Mouse (Mus musculus) large intestine, adult 2 months (tissue): ENCODE results near the gene Nebl. TPM values are rescaled to one million over a fixed set of nuclear protein-coding genes. Genes with fewer than 3 reads are reported as not detected.

Source experiments
- DNase-seq: peaks from one replicate; pipeline ENCODE4 v3.0.0-alpha.2; 2012; ENCODE audit warnings: low read depth, low spot score
- WGBS: fragments of 180-500 bp; shearing (Covaris S2); methylation state at CpG from one replicate; pipeline ENCODE4 v1.1.7; 2018; 5-methylcytosine and 5-hydroxymethylcytosine counted together
- polyA plus RNA-seq: library from polyadenylated mRNA; depleted of rRNA; stranded (reverse); fragments of >200 nt; gene quantifications from 2 replicates; pipeline ENCODE4 v1.2.3, GENCODE M21; 2012; rRNA removed

The Nebl gene
- 2.3 TPM in 2 replicates for polyA plus RNA-seq

GRCm38 (mm10) chr2:17730957-17731830 is at the start of gene Nebl:
Nebl (minus strand) TSS chr2:17731464.
- WGBS = 4% methylated on average over 59 of the region's 59 CpGs
- DNase-seq = no peak

DNA sequence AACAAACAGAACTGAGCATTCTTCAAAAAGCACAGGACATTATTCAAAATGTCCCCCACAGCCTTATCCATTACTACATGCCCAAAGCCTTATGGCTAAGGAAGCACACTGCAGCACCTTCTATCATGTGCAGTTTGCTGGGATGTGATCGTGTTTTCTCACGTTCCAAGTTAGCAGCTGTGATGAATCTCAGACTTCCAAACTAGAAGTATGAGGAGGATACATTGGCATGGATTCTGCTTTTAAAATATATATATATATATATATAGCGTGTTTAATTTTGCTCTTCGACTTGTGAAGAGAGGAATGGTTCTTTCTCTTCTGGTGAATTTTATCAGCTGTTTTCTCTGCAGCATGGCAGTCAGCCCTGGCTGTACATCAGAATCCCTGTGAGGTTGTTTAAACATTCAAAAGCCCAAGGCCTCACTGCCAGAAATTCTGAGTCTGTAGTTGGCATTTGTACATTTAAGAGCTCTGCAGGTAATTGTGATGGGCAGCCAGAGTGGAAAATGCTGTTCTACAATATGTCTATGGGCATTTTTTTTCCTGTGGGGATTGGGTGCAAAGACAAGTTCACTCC is 39.1 kb upstream of the Nebl start:
- no peak for DNase-seq
- 74% methylated on average over 4 of the region's 4 CpGs for WGBS

DNA sequence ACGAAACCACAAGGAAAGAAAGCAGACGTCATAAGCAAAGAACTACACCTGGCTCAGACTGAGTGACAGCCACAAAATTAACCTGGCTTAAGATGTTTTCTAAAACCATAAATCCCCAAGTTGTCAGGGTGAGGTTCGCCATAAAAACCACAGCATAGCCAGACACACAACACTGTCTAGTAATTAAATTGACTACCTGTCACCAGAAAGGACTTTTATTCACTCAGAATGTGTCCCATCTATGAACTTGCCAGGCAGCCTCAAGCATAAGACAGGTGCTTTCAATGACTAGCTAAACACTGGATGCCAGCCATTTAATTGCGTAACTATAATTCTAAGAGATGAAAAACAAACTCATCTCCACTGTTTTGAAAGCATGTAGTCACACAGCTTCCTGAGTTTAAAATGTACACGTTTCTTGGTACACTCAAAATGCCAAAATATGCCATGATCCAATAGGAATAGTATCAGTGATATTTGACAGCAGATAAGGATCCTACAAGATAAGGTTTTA is 38.0 kb upstream of the Nebl start:
- 26% methylated on average over 5 of the region's 5 CpGs for WGBS
- no peak for DNase-seq

- WGBS = 71% methylated on average over 4 of the region's 4 CpGs
- no peak for DNase-seq
Observed at GRCm38 (mm10) chr2:17756271-17756670, 25.0 kb upstream of the Nebl start.

- DNase-seq = no peak
- WGBS = 27% methylated on average over 11 of the region's 11 CpGs
Observed at GRCm38 (mm10) chr2:17742051-17742763, 10.9 kb upstream of the Nebl start.

- no peak for DNase-seq
- 18% methylated on average over 16 of the region's 16 CpGs for WGBS
Observed at GRCm38 (mm10) chr2:17741555-17741954, 10.3 kb upstream of the Nebl start.

DNA sequence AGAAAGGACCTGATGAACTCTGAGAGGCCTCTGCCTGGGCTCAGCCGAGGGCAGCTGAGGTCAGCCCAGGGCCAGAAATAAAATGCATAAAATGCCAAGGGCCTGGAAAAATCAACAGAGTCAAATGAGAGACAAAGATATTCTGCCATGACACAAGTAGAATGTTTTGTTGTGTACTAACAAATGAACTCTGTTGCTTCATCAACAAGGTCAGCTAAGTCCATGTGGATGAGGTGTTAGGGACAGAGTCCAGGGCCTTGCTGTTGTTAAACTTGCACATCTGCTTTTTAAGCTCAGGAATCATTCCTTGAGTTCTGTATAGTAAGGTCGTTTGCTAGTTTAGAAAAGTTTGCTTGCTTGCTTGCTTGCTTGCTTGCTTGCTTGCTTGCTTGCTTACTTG is 9.2 kb upstream of the Nebl start:
- DNase-seq = no peak
- 73% methylated on average over 2 of the region's 2 CpGs for WGBS

GRCm38 (mm10) chr2:17732210-17732609 is 946 bp upstream of the Nebl start:
- no peak for DNase-seq
- 64% methylated on average over 7 of the region's 7 CpGs for WGBS

DNA sequence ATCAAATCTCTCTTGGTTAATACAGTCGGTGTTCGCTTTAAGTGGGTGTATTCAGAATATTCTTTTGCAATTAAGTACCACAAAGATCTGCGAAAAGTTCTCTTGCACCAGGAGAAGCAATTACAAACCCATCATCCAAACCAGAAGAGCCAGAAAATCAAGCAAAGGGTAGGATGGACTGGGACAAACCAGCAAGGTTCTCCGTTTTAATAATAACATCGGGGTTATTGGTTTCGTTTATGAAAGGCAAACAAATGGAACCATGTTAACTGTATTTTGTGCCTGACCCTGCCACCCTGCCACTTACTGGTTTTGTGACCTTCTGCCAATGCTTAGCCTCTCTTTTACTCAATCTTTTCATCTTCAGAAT is 552 bp upstream of the Nebl start:
- no peak for DNase-seq
- 45% methylated on average over 6 of the region's 6 CpGs for WGBS

DNA sequence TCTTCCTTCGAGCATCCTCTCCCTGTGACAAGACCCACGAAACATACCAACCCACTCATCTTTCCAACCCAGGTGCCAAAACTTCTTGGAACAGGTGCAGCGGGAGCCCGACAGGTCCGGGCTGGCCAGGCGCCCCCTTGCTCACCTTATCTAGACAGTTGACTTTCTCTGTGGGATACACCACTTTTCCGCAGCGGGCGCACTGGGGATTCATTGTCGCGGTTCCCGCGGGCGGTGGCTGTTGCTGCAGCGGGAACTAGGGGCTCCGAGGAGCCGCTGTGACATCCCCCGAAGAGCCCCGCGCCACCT is 662 bp downstream of the Nebl start:
- under 1% methylated on average over 20 of the region's 20 CpGs for WGBS
- no peak for DNase-seq

- 14% methylated on average over 25 of the region's 25 CpGs for WGBS
- DNase-seq = no peak
Observed at GRCm38 (mm10) chr2:17729770-17730647, 1.3 kb downstream of the Nebl start.

DNA sequence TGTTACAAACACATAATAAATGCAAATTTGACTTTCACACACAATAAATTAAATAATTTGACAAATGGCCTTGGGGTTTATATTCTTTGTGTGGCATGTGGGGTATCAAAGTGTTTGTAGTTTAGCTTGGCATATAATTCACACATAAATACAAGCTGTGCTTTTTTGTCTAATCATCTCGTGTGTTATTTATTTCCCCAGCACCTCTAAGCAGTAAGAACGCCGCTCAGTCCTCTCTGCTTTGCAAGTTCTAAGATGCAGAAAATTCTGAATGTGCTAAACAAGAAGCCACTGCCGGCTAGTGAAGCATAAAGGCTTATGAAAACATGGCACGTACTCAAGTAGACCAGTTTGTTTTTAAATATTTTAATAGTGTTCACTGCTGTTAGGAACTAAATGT is 6.9 kb downstream of the Nebl start:
- DNase-seq = no peak
- WGBS = 77% methylated on average over 5 of the region's 5 CpGs

DNA sequence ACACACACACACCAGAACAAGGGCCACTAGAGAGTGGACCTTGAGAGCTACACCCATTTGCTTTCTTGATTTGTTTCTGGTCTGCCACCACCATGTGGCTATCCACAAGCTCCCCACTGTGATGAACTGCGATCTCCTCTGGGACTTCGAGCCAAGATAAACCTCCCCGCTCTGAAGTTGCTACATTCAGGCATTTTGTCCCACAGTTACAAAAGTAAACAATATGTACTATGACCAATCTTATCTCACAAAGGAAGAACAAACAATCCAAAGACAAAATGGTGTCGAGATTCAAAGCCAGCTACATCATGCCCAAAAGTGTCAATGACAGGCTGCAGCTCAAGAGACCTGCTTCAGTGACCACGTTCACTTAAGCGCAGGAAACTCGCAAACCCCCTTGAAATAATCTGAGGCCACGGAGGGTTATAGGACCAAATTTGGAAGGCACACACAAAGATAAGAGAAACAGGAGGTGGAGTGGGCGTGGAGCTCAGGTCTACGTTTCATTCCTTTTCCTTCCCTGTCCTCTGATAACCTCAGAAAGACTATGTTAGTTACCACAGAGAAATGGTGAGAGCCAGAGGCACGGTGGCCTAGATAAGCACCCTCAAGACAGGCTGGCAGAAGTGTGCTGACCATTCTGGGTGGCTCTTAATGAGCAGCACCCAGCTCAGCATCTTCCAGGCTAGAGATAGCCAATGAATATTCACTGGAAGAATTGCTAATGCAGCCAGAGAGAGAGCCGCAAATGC is 7.8 kb downstream of the Nebl start:
- no peak for DNase-seq
- 43% methylated on average over 12 of the region's 12 CpGs for WGBS

DNA sequence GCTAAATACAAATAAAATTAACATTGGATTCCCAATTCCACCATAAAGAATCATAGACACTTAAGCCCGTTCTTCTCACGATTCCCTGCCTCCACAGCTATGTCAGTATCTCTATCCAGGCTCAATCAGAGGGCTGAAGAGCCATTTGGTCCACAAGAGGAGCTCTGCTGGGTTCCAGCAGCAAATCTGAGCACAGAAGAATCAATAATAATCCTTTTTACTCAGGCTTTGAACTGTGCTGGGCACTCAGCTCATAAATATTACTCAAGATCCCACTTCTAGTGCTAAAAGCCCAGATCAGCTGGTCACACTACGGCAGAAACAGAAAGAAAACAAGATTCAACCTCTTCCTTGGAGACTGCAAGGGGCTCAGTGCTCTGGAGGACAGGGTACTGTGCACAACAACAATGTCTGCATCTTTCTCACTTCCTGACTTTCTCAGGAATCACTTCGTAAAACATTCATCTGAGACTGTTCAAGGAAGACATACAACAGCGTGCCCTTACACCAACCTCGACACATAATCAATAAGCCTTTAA is 10.0 kb downstream of the Nebl start:
- 68% methylated on average over 6 of the region's 6 CpGs for WGBS
- no peak for DNase-seq

GRCm38 (mm10) chr2:17718281-17718680 is 13.0 kb downstream of the Nebl start:
- WGBS = 70% methylated on average over 1 of the region's 1 CpGs
- DNase-seq = no peak

- 31% methylated on average over 2 of the region's 2 CpGs for WGBS
- DNase-seq = no peak
Observed at GRCm38 (mm10) chr2:17717200-17717599, 14.1 kb downstream of the Nebl start.

DNA sequence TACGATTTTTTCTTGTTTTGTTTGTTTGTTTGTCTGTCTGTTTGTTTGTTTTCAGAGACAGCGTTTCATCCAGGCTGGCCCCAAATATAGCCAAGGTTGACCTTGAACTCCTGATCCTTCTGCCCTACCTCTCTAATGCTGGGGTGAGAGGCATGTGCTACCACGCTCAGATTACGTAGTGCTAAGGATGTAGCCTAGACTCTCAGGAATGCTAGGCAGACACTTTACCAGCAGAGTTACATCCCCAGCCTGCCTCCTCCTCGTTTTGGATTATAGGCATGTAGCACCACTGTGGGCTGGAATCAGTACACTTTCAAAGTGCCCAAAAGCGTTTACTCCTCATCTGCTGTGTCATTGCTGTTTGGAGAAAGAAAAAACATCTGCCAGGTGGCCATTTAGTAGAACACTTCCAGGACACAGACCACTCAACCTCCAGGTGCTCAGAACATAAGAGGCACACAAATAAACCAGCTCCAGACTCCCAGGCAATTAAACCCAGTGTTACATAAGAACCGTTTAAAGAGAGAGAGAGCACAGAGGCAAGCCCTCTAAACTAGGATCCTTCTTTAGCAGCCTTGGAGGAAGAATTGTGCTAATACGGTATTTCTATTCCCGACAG is 16.0 kb downstream of the Nebl start:
- 71% methylated on average over 9 of the region's 9 CpGs for WGBS
- no peak for DNase-seq

- no peak for DNase-seq
- WGBS = 89% methylated on average over 14 of the region's 14 CpGs
Observed at GRCm38 (mm10) chr2:17714661-17715060, 16.6 kb downstream of the Nebl start.
